Mouse (Mus musculus) G1E (cell line): ENCODE measurements around the gene Fam189a1.
A peak's percentile ranks its signal among the peaks of the same experiment; 100 is the strongest.

ENCODE experiments used
- CTCF ChIP-seq: IDR thresholded peaks from 2 replicates; pipeline ENCODE4 v1.5.1; 2012; ENCODE audit warnings: low read depth, low read length, inconsistent platforms, mixed read lengths
- GATA1 ChIP-seq: IDR thresholded peaks from 2 replicates; pipeline ENCODE4 v1.6.1; 2012; ENCODE audit warnings: borderline replicate concordance, low read length, inconsistent platforms, mixed read lengths
- GATA2 ChIP-seq: IDR thresholded peaks from 2 replicates; pipeline ENCODE4 v1.6.1; 2012; ENCODE audit warnings: low read depth, low read length, inconsistent platforms, borderline replicate concordance
- TAL1 ChIP-seq: conservative IDR thresholded peaks from 2 replicates; pipeline ENCODE4 v1.6.1; 2012; ENCODE audit warnings: low read depth, low read length, inconsistent platforms, mixed read lengths

DNA sequence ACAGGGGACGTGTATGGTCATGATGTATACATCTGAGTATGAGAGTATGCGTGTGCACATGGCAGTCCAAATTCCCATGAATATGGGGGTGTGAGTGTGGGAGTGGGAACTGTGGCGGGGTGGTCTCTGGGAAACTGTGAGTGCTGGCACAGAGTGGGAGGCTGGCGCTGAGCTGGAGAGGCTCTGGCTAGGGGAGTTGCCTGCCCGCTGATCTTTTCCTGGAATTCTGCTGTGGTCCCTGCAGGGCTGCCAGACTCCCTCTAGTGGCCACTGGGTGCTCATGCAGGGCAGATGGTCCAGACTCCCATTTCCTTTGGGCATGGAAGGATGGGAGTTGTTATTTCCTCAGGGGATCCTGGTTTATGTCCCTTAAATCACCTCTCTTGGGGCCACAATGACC, 404.9 kb downstream of the Fam189a1 start:
- peak; percentile 44 for TF ChIP-seq CTCF
- TF ChIP-seq TAL1 = no peak
- no peak for TF ChIP-seq GATA1
- no peak for TF ChIP-seq GATA2
